Mouse (Mus musculus) layer of hippocampus, adult 18-20 months (tissue): ENCODE data around the gene Enox1. TPM values are rescaled to one million over a fixed set of nuclear protein-coding genes. Genes with fewer than 3 reads are reported as not detected.

Source experiments
- DNase-seq, 2 experiments: peaks; one replicate each; pipeline ENCODE4 v3.0.0; 2022; ENCODE audit warnings: low spot score in 2 of 2
- total RNA-seq, 2 experiments: library from RNA; stranded (reverse); gene quantifications; 2 replicates each; pipeline ENCODE4 v1.2.3; 2021

Gene Enox1
- total RNA-seq, 2 experiments from 2014 or later = 61.5 to 62.6 TPM

GRCm38 (mm10) chr14:77272248-77272930, 115.8 kb downstream of the Enox1 start:
- DNase-seq = no peak

GRCm38 (mm10) chr14:77272931-77273446, 116.4 kb downstream of the Enox1 start:
- DNase-seq = no peak

GRCm38 (mm10) chr14:77273721-77274120, 117.2 kb downstream of the Enox1 start:
- no peak for DNase-seq

- DNase-seq = peak in 1 of 2 experiments; percentile 38
Measured at GRCm38 (mm10) chr14:77275607-77276006, 119.0 kb downstream of the Enox1 start.

GRCm38 (mm10) chr14:77279143-77279542, 122.6 kb downstream of the Enox1 start:
- no peak for DNase-seq

DNA sequence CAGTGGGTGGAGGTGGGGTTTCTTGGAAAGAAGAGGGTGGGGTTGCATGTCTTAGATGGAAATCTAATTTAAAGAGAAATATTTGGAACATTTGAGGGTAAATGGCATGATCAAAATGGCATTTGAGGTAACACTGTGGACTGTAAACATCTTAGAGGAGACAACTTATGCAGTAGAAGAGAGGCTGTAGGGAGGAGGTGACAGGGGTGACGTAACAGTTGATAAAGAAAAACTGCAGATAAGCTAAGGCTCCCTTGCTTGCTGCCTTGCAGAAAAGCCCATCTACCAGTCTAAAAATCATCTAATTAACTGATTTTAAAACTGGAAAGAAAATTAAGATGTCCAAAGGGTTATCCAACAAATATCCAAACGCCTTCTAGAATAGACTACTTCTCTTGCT, 123.9 kb downstream of the Enox1 start:
- DNase-seq = no peak

DNA sequence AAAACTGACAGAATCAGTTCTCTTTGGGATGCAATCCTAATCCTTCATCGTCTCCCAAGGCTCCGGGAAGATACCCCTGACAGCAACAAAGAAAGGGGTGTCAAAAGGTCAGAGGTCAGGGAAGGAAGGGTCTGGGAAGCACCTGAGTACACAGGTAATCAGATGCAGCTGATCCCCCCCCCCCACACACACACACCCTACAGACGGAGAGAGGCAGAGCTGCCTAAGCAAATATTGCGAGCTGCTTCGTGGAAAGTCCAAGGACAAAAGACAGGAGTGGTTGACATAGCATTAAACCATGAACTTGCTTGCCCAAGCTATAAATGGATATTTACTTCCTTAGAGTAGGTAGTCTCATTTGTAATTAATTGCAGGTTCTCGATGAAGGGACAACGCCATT, 124.3 kb downstream of the Enox1 start:
- DNase-seq = no peak

DNA sequence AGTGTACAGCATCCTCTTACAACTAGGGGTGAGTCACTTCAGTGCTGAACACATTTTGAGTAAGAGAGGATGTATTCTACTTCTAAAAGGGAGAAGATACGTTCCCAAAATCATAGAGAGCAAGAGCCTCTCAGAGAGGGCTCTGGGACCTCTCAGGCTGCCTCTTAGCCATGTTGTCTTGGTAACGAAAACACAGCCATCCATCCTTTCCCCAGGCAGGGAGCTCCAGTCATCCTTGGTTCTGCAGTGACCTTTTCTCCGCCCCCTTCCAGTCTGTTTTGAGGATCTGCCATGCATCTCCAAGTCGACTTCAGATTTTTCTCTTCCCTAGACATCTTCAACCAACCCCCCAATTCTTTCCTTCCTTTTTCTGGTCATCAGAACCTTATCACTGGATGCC, 127.4 kb downstream of the Enox1 start:
- DNase-seq = peak; percentile 59 to 60

GRCm38 (mm10) chr14:77285453-77285852, 128.9 kb downstream of the Enox1 start:
- no peak for DNase-seq

DNA sequence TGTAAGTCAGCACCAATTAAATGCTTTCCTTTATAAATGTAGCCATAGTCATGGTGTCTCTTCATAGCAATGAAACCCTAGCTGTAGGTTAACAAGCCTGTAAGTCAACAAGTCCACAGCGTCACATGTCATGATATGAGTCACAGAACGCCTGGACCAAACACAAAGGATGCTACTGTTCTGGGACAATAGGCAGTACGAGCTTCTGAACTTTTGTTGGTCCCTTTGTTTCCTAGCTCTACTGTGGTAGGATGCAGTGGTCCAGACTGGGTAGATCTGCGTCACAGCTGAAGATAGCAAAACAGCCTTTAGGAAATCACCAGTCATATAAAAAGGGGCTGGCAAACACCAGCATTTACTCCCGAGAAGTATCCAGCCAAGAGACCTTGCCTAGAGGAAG, 135.2 kb downstream of the Enox1 start:
- DNase-seq = peak in 1 of 2 experiments; percentile 34

GRCm38 (mm10) chr14:77297039-77297438, 140.5 kb downstream of the Enox1 start:
- DNase-seq = peak in 1 of 2 experiments; percentile 56

- DNase-seq = no peak
Measured at GRCm38 (mm10) chr14:77298327-77298726, 141.8 kb downstream of the Enox1 start.

DNA sequence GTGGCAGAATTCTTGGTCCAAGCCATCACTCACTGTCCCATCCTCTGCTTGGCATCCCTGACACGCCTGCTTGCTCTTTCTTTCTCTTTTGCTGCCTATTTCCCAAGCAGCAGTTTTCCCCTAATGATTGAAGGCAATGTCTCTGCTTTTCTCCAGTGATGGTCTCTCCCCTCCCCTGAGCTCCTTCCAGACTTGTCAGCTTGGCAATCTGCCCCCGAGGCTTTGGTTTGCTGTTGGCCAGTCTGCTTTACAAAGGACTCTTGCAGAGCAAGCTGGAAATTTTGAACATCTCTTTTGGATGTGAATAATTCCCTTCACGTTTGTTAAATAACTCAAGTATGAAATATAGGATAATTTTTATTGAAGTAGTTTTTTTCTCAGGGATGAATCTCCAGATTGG, 153.0 kb downstream of the Enox1 start:
- DNase-seq = peak in 1 of 2 experiments; percentile 34

- no peak for DNase-seq
Measured at GRCm38 (mm10) chr14:77311456-77311855, 154.9 kb downstream of the Enox1 start.

DNA sequence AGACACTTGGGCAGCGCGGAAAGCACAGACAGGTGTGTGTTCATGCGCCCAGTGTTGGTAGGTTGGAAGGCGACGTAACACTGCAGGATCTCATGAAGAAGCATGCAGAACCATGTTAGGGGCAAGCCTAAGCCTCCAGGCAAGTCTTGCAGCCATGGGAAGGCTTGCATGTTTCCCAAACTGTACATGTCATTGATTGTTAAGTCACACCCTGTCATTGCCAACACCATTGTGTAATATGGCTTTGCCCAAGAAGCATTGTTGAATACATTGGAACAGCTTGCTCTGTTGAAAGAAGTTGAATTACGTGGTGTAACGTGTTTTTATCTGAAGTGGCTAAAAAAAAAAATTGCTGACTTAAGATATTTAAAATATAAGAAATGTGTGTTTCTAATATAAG, 162.8 kb downstream of the Enox1 start:
- no peak for DNase-seq

DNA sequence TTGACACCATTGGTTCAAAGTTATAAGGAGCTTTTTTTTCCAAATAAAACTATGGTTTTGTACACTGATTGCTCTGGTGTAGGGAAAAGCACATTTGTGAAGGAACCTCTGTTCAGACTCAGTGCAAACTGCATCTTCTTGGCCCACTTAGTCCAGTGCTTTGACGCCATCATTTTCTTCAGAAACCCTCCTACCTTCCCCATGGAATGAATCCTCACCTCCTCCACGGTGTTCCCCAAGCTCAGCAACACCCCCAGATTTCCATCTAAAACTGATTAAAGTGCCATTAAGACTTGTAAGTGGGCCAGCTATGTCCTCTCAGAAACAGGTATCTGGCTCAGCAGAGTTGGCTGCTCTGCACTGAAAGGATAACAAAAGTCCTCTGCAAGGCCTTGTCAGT, 167.8 kb downstream of the Enox1 start:
- DNase-seq = no peak

- no peak for DNase-seq
Measured at GRCm38 (mm10) chr14:77327693-77328092, 171.1 kb downstream of the Enox1 start.

DNA sequence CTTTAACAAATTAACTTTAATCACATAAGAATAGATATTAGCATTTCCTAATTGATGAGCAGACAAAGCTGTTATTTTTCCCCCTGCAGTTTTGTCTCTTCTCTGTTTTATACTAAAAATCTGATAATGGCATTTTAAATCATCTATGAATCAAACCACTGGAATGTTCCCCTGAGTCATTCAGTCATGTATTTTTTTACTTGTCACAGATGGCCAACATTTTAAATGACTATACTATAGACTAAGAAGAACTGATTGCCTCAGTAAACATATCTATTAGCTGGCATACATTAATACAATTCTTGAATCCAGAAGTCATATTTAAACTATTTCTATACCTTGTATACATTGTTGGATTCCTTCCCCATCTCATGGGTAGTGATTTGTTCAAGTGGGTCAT, 173.2 kb downstream of the Enox1 start:
- no peak for DNase-seq

GRCm38 (mm10) chr14:77343662-77344340, 187.2 kb downstream of the Enox1 start:
- DNase-seq = no peak

DNA sequence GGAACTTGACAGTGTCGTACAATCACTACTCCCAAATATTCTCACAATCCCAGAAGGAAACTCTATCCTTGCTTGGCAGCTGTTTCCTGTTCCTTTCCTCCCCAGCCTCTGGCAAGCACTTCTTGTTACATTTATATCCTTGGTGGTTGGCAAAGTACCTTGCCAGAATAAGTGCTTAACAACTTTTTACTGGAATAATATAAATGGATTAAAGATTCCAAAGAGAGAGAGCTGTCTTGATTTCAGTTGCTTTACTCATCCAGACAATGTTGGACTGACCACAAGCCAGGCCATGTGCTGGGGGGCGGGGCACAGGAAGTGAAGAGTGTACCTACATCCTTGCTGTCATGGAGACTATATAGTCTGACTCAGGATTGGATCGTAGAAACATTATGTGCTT, 189.7 kb downstream of the Enox1 start:
- DNase-seq = peak in 1 of 2 experiments; percentile 30

DNA sequence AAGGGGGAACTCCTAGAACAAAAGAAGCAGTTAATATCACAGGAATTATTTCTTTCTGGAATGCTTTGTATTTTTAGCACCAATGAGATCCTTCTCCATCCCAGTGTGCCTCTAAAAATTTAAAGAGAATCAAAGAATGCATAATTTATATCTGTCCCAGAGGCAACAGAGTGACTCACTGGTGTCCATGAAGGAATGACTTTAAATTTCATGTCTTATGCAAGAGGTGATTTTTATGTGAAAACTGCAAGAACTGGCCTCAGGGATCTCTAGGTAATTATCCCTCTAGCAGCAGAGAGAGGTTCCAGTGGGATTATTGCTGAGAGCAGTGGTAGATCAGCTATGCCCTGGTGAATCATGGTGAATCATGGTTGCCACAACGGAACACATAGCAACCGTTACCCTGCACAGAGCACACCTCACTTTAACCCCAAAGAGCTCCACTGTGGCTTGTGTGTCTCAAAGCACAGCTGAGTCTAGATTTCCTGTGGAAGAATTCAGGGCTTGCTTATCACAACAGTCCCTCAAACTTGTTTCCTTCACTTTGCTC, 195.3 kb downstream of the Enox1 start:
- DNase-seq = no peak

DNA sequence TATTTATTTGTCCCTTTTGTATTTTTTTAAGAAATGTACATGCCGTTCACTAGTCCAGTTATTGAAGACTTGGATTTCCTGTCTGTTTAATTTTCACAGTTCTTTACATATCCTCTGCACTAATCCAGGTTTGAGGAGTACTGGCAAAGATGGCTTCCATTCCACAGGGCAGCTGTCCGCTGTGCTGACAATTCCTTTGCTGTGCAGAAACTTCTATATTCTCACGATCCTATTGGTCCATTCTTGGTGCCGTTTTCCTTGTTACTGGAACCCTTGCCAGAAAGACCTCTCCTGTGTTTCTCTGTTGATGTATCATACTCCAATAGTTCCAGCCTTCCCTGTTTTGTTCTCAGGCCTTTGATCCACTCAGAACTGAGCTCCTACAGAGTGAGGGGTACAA, 206.1 kb downstream of the Enox1 start:
- no peak for DNase-seq
